Comparison of ENCODE assay signal across 40 mouse cellular contexts in the genomic region with DNA sequence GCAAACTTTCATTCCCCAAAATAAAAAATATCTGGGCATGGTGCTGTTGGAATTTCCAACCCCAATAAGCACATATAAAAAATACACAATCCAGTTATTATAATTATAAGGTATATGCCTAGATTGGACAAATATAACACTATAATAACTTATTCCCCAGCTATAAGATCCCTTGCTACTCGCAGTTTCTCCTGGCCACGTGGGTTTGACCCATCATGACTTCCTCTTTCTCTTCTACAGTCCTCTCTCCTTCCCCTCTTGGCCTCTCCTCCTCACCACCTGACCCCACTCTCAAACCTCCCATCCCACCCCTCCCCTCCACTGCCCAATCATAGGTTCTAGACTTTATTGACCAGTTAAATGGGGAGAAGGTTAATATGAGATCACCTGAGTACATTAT. TPM values are rescaled to one million over a fixed set of nuclear protein-coding genes. Genes with fewer than 3 reads are reported as not detected.
DNase-seq lines count a peak whose midpoint lies in the region; ATAC-seq and TF ChIP-seq lines count a peak whose summit lies in the region.
"Had no signal": no experiment of that assay in that cellular context is flagged by ENCODE, and none has a peak within 500 bp of the region (broad histone marks: within the 10 kb centered on the region; RNA-seq: fewer than 3 reads in every experiment).

No protein-coding gene starts in this region.

- no peak for DNase-seq in liver, postnatal 0 days
- no peak for DNase-seq in liver
- no peak for DNase-seq in frontal cortex, postnatal 10 days (ENCODE audit: low spot score in 2 of 2)
- DNase-seq in neural tube, embryonic 10.5 days (ENCODE audit: extremely low spot score, low spot score), result no peak
- no peak for DNase-seq in hindbrain, embryonic 11.5 days (ENCODE audit: low spot score)
- DNase-seq: adrenal gland, adult 8-10 months; cerebellum, adult 8-10 months; forebrain, postnatal 0 days; gastrocnemius, postnatal 36 days; heart, postnatal 10 days; kidney, adult 18-20 months; kidney, postnatal 36 days; lung, adult 2 months; lung, postnatal 10 days; retina, postnatal 1 day; right cerebral cortex, postnatal 25 days; thymus, postnatal 14 days had no signal

- no peaks in the 10 kb centered on the region for H3K36me3 ChIP-seq in liver, postnatal 0 days (replicated peaks; ENCODE audit: insufficient read depth, low read length)
- no peaks in the 10 kb centered on the region for H3K36me3 ChIP-seq in hindbrain, embryonic 11.5 days (ENCODE audit: control insufficient read depth, insufficient read depth, low read length)
- H3K36me3 ChIP-seq: heart, embryonic 13.5 days; hindbrain, embryonic 10.5 days; limb, embryonic 13.5 days; liver, embryonic 12.5 days; midbrain, embryonic 12.5 days had no signal

- H3K9ac ChIP-seq in liver, postnatal 0 days (replicated peaks), result no peak overlapping the region
- H3K9ac ChIP-seq in hindbrain, embryonic 11.5 days (ENCODE audit: low read depth, low read length), result no peak overlapping the region
- H3K9ac ChIP-seq: forebrain, postnatal 0 days; heart, embryonic 13.5 days; limb, embryonic 13.5 days; liver, embryonic 12.5 days; midbrain, embryonic 12.5 days had no signal

- TF ChIP-seq EP300 in liver, postnatal 0 days (IDR thresholded peaks at IDR 0.05; ENCODE audit: low read depth), result no peak

- no peak for TF ChIP-seq CTCF in liver, postnatal 0 days (IDR thresholded peaks at IDR 0.05; ENCODE audit: low read depth)
- TF ChIP-seq CTCF in bone marrow macrophage, adult 2 months (IDR thresholded peaks at IDR 0.05; ENCODE audit: low read depth, low read length), result no peak

- H3K27me3 ChIP-seq in liver, postnatal 0 days (ENCODE audit: insufficient read depth, low read length), result no peaks in the 10 kb centered on the region
- no peaks in the 10 kb centered on the region for H3K27me3 ChIP-seq in hindbrain, embryonic 11.5 days (ENCODE audit: control insufficient read depth, insufficient read depth, low read length)
- H3K27me3 ChIP-seq: heart, embryonic 13.5 days; limb, embryonic 13.5 days; liver, embryonic 12.5 days; midbrain, embryonic 12.5 days had no signal

- ATAC-seq in liver, postnatal 0 days, result peak; percentile 69
- ATAC-seq in megakaryocyte progenitor cell, adult 5-6 weeks (replicated peaks; ENCODE audit: poor library complexity), result peak; percentile 48; the same call in 1 of the 2 replicates
- ATAC-seq in hindbrain, embryonic 11.5 days (ENCODE audit: low FRiP score), result no peak
- ATAC-seq: CD4-positive, CD25-positive, alpha-beta regulatory T cell, adult 4 months; forebrain, postnatal 0 days; hindbrain, embryonic 16.5 days; liver, embryonic 12.5 days had no signal

- no peak overlapping the region for H3K27ac ChIP-seq in liver, postnatal 0 days (ENCODE audit: low read depth)
- peak overlapping the region; percentile 39 for H3K27ac ChIP-seq in bone marrow macrophage, adult 2 months (ENCODE audit: insufficient read depth, low read depth, low read length)
- no peak overlapping the region for H3K27ac ChIP-seq in hindbrain, embryonic 11.5 days (ENCODE audit: low read depth, low read length)
- H3K27ac ChIP-seq: heart, embryonic 13.5 days; hindbrain, embryonic 10.5 days; layer of hippocampus, adult 2 months; limb, embryonic 13.5 days; liver, embryonic 12.5 days; midbrain, embryonic 12.5 days had no signal

- no peaks in the 10 kb centered on the region for H3K9me3 ChIP-seq in liver, postnatal 0 days (ENCODE audit: low read length)
- no peaks in the 10 kb centered on the region for H3K9me3 ChIP-seq in hindbrain, embryonic 11.5 days (ENCODE audit: control insufficient read depth, low read length)
- H3K9me3 ChIP-seq: heart, embryonic 13.5 days; hindbrain, embryonic 10.5 days; limb, embryonic 13.5 days; liver, embryonic 12.5 days; megakaryocyte, embryonic 14.5 days; midbrain, embryonic 12.5 days had no signal

- 31% methylated on average over 2 of the region's 2 CpGs for WGBS in liver, postnatal 0 days (ENCODE audit: insufficient replicate concordance)
- WGBS in hindbrain, embryonic 11.5 days, result 85% methylated on average over 2 of the region's 2 CpGs

- no peak overlapping the region for H3K4me3 ChIP-seq in liver, postnatal 0 days (ENCODE audit: low read depth, low read length)
- no peak overlapping the region for H3K4me3 ChIP-seq in bone marrow macrophage, adult 2 months (ENCODE audit: insufficient read depth, low read length)
- H3K4me3 ChIP-seq in hindbrain, embryonic 11.5 days (ENCODE audit: low read depth, low read length), result no peak overlapping the region
- H3K4me3 ChIP-seq: erythroblast, embryonic 14.5 days; heart, embryonic 13.5 days; hindbrain, embryonic 10.5 days; layer of hippocampus, adult 2 months; limb, embryonic 13.5 days; liver, embryonic 12.5 days; megakaryocyte, embryonic 14.5 days; midbrain, embryonic 12.5 days had no signal

- H3K4me1 ChIP-seq in liver, postnatal 0 days (ENCODE audit: insufficient read depth), result no peaks in the 10 kb centered on the region
- peaks cover 36% of the 10 kb centered on the region for H3K4me1 ChIP-seq in bone marrow macrophage, adult 2 months (ENCODE audit: control insufficient read depth, insufficient read depth, low read length)
- H3K4me1 ChIP-seq in hindbrain, embryonic 11.5 days (replicated peaks; ENCODE audit: control insufficient read depth, insufficient read depth, low read length), result no peaks in the 10 kb centered on the region
- H3K4me1 ChIP-seq: heart, embryonic 13.5 days; hindbrain, embryonic 10.5 days; limb, embryonic 13.5 days; liver, embryonic 12.5 days; megakaryocyte, embryonic 14.5 days; midbrain, embryonic 12.5 days had no signal

- H3K4me2 ChIP-seq in liver, postnatal 0 days (ENCODE audit: low read depth, low read length), result no peak overlapping the region
- no peak overlapping the region for H3K4me2 ChIP-seq in hindbrain, embryonic 11.5 days (replicated peaks; ENCODE audit: low read depth, low read length)
- H3K4me2 ChIP-seq: heart, embryonic 13.5 days; limb, embryonic 13.5 days; liver, embryonic 12.5 days; midbrain, embryonic 12.5 days had no signal

- TF ChIP-seq POLR2A in bone marrow macrophage, adult 2 months (IDR thresholded peaks at IDR 0.05; ENCODE audit: borderline replicate concordance, low read depth, low read length), result no peak

RNA-seq across cellular contexts. Expression of a gene that starts 5.1 kb away (rescaled TPM):
- polyA plus RNA-seq in liver, postnatal 0 days (2015; fragmentation: Nextera tagmentation; extraction: Ambion mirVana), result 0.38 and 0.76 TPM in 2 replicates
- polyA plus RNA-seq in bone marrow macrophage, adult 2 months (2012; ENCODE audit: insufficient read depth, insufficient read length, missing spikeins), result 1.9 and 2.4 TPM in 2 replicates
- total RNA-seq in megakaryocyte progenitor cell, adult 5-6 weeks (2015), result not detected in 2 replicates
- total RNA-seq in megakaryocyte progenitor cell, adult 5-6 weeks (2017), result not detected in 2 replicates
- not detected in 2 replicates for polyA plus RNA-seq in hindbrain, embryonic 11.5 days (2014; fragmentation: Nextera tagmentation; extraction: Ambion mirVana)
- total RNA-seq: adrenal gland, adult 8-10 months; adrenal gland, postnatal 4 days; forebrain, postnatal 0 days; gastrocnemius, postnatal 36 days; heart, adult 8-10 months; layer of hippocampus, postnatal 14 days; midbrain, postnatal 0 days had no signal
- polyA plus RNA-seq: CD4-positive, CD25-positive, alpha-beta regulatory T cell, adult 4 months; erythroblast, embryonic 14.5 days; forebrain, embryonic 11.5 days; hindbrain, embryonic 10.5 days; hindbrain, embryonic 16.5 days; intestine, embryonic 14.5 days; kidney, embryonic 16.5 days; limb, embryonic 13.5 days; liver, embryonic 12.5 days; lung, adult 2 months; midbrain, embryonic 12.5 days; neural tube, embryonic 14.5 days; stomach, embryonic 16.5 days had no signal

RNA-seq across cellular contexts. Expression of a gene that starts 10.1 kb away (rescaled TPM):
- polyA plus RNA-seq in liver, postnatal 0 days (2015; fragmentation: Nextera tagmentation; extraction: Ambion mirVana), result 42.1 and 42.6 TPM in 2 replicates
- 530 and 532 TPM in 2 replicates for polyA plus RNA-seq in bone marrow macrophage, adult 2 months (2012; ENCODE audit: insufficient read depth, insufficient read length, missing spikeins)
- total RNA-seq in megakaryocyte progenitor cell, adult 5-6 weeks (2015), result 3.0 and 6.0 TPM in 2 replicates
- 1.7 TPM in 1 of 2 replicates, not detected in the other for total RNA-seq in megakaryocyte progenitor cell, adult 5-6 weeks (2017)
- polyA plus RNA-seq in hindbrain, embryonic 11.5 days (2014; fragmentation: Nextera tagmentation; extraction: Ambion mirVana), result 0.71 TPM in 1 of 2 replicates, not detected in the other
- total RNA-seq: forebrain, postnatal 0 days; layer of hippocampus, adult 2 months; layer of hippocampus, postnatal 14 days; left cerebral cortex, postnatal 36 days; midbrain, postnatal 0 days had no signal
- polyA plus RNA-seq: CD4-positive, CD25-positive, alpha-beta regulatory T cell, adult 4 months; erythroblast, embryonic 14.5 days; forebrain, postnatal 0 days; neural tube, embryonic 14.5 days had no signal

RNA-seq across cellular contexts. Expression of a gene that starts 32.8 kb away (rescaled TPM):
- polyA plus RNA-seq in liver, postnatal 0 days (2015; fragmentation: Nextera tagmentation; extraction: Ambion mirVana), result 108 and 117 TPM in 2 replicates
- polyA plus RNA-seq in bone marrow macrophage, adult 2 months (2012; ENCODE audit: insufficient read depth, insufficient read length, missing spikeins), result not detected in 2 replicates
- 110 and 215 TPM in 2 replicates for total RNA-seq in megakaryocyte progenitor cell, adult 5-6 weeks (2015)
- 88.5 and 189 TPM in 2 replicates for total RNA-seq in megakaryocyte progenitor cell, adult 5-6 weeks (2017)
- polyA plus RNA-seq in hindbrain, embryonic 11.5 days (2014; fragmentation: Nextera tagmentation; extraction: Ambion mirVana), result not detected in 2 replicates
- total RNA-seq: forebrain, postnatal 0 days; gastrocnemius, postnatal 36 days; heart, postnatal 10 days; layer of hippocampus, adult 2 months; layer of hippocampus, postnatal 14 days; left cerebral cortex, adult 8-10 months; left cerebral cortex, postnatal 36 days; midbrain, postnatal 0 days had no signal
- polyA plus RNA-seq: CD4-positive, CD25-positive, alpha-beta regulatory T cell, adult 4 months; erythroblast, embryonic 14.5 days; forebrain, embryonic 11.5 days; forebrain, postnatal 0 days; heart, embryonic 13.5 days; hindbrain, embryonic 10.5 days; hindbrain, embryonic 16.5 days; limb, embryonic 13.5 days; midbrain, embryonic 12.5 days; midbrain, postnatal 0 days; neural tube, embryonic 14.5 days had no signal

RNA-seq across cellular contexts. Expression of a gene that starts 39.6 kb away (rescaled TPM):
- 5.6 and 6.0 TPM in 2 replicates for polyA plus RNA-seq in liver, postnatal 0 days (2015; fragmentation: Nextera tagmentation; extraction: Ambion mirVana)
- 13.1 and 17.5 TPM in 2 replicates for polyA plus RNA-seq in bone marrow macrophage, adult 2 months (2012; ENCODE audit: insufficient read depth, insufficient read length, missing spikeins)
- total RNA-seq in megakaryocyte progenitor cell, adult 5-6 weeks (2015), result 15.6 and 17.5 TPM in 2 replicates
- 13.7 and 16.2 TPM in 2 replicates for total RNA-seq in megakaryocyte progenitor cell, adult 5-6 weeks (2017)
- 27.3 and 32.8 TPM in 2 replicates for polyA plus RNA-seq in hindbrain, embryonic 11.5 days (2014; fragmentation: Nextera tagmentation; extraction: Ambion mirVana)

RNA-seq across cellular contexts. Expression of a gene that starts 51.5 kb away (rescaled TPM):
- polyA plus RNA-seq in liver, postnatal 0 days (2015; fragmentation: Nextera tagmentation; extraction: Ambion mirVana), result 1.6 and 1.8 TPM in 2 replicates
- polyA plus RNA-seq in bone marrow macrophage, adult 2 months (2012; ENCODE audit: insufficient read depth, insufficient read length, missing spikeins), result 78.8 and 104 TPM in 2 replicates
- total RNA-seq in megakaryocyte progenitor cell, adult 5-6 weeks (2015), result 19.6 and 29.1 TPM in 2 replicates
- total RNA-seq in megakaryocyte progenitor cell, adult 5-6 weeks (2017), result 16.7 and 37.1 TPM in 2 replicates
- 0.28 and 0.49 TPM in 2 replicates for polyA plus RNA-seq in hindbrain, embryonic 11.5 days (2014; fragmentation: Nextera tagmentation; extraction: Ambion mirVana)
- total RNA-seq: forebrain, postnatal 0 days; gastrocnemius, postnatal 36 days; heart, adult 8-10 months; heart, postnatal 10 days; layer of hippocampus, adult 2 months; layer of hippocampus, postnatal 14 days; left cerebral cortex, postnatal 36 days; midbrain, postnatal 0 days had no signal
- polyA plus RNA-seq: erythroblast, embryonic 14.5 days; forebrain, embryonic 11.5 days; midbrain, postnatal 0 days had no signal

Comparison
In these comparisons a context has a peak if more than half of its experiments do, and no peak if none do; other contexts are left out.
1. RNA of a gene that starts 10.1 kb away (polyA plus RNA-seq): 530 to 532 TPM in bone marrow macrophage, adult 2 months and 42.1 to 42.6 TPM in liver, postnatal 0 days; 0.71 TPM in hindbrain, embryonic 11.5 days; every median in the first group is over 10 times any median in the second.
2. RNA of a gene that starts 32.8 kb away (polyA plus RNA-seq): 108 to 117 TPM in liver, postnatal 0 days; not detected in bone marrow macrophage, adult 2 months and not detected in hindbrain, embryonic 11.5 days; every median in the first group is over 100 times any median in the second.